Mouse (Mus musculus): Measurements from ENCODE around the gene Cnksr3. TPM values are rescaled to one million over a fixed set of nuclear protein-coding genes. Genes with fewer than 3 reads are reported as not detected.

Gene Cnksr3
- total and polyA plus RNA-seq, 3 experiments, result not detected

DNA sequence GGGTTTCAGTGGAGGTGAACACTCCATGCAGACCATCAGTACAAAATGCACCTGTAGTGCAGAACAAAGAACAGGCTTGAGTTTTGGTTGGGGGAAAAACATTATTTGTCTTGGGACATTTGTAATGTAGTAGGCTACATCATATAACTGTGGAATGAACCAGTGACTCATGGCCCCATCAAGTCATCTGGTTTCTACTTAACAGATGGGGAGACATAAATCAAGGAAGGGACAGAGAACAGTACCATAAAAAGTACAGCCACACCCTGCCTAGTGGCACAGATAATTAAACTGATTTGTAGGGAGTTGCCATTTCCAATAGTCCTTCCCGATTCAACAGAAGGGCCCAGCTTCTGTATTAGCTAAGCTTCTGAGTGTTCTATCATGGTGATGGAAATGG lies 98.9 kb downstream of the Cnksr3 start:
- TF ChIP-seq TAL1 (conservative IDR thresholded peaks at IDR 0.05; ENCODE audit: low read depth, low read length) (no peak), CTCF (IDR thresholded peaks at IDR 0.05; ENCODE audit: low read depth, low read length) (no peak), POLR2AphosphoS5 (IDR thresholded peaks at IDR 0.05; ENCODE audit: insufficient replicate concordance, low read depth, low read length) (no peak), GATA1 (IDR thresholded peaks at IDR 0.05; ENCODE audit: borderline replicate concordance, low read length) (no peak), GATA2 (IDR thresholded peaks at IDR 0.05; ENCODE audit: borderline replicate concordance, low read depth, low read length) (no peak)
- H3K36me3 ChIP-seq (replicated peaks), result no peaks in the 10 kb centered on the region
- H3K9me3 ChIP-seq (replicated peaks), result no peaks in the 10 kb centered on the region
- no peak overlapping the region for H3K4me3 ChIP-seq (ENCODE audit: low read depth, low read length)
- H3K27me3 ChIP-seq (ENCODE audit: insufficient read depth, low read length), result no peaks in the 10 kb centered on the region
- DNase-seq (ENCODE audit: low spot score) (no peak), ATAC-seq (ENCODE audit: extremely low read depth, insufficient number of reproducible peaks, low FRiP score, poor library complexity, severe bottlenecking) (no peak)
- H3K4me1 ChIP-seq (ENCODE audit: insufficient read depth, low read depth, low read length), result no peaks in the 10 kb centered on the region

- DNase-seq (ENCODE audit: low spot score) (no peak), ATAC-seq (ENCODE audit: extremely low read depth, insufficient number of reproducible peaks, low FRiP score, poor library complexity, severe bottlenecking) (no peak)
- TF ChIP-seq POLR2AphosphoS5 (IDR thresholded peaks at IDR 0.05; ENCODE audit: insufficient replicate concordance, low read depth, low read length) (no peak), GATA2 (IDR thresholded peaks at IDR 0.05; ENCODE audit: borderline replicate concordance, low read depth, low read length) (no peak), TAL1 (conservative IDR thresholded peaks at IDR 0.05; ENCODE audit: low read depth, low read length) (no peak), GATA1 (IDR thresholded peaks at IDR 0.05; ENCODE audit: borderline replicate concordance, low read length) (no peak), CTCF (IDR thresholded peaks at IDR 0.05; ENCODE audit: low read depth, low read length) (no peak)
- H3K27me3 ChIP-seq (ENCODE audit: insufficient read depth, low read length), result no peaks in the 10 kb centered on the region
- H3K36me3 ChIP-seq (replicated peaks), result no peaks in the 10 kb centered on the region
- H3K9me3 ChIP-seq (replicated peaks), result no peaks in the 10 kb centered on the region
- H3K4me1 ChIP-seq (ENCODE audit: insufficient read depth, low read depth, low read length), result no peaks in the 10 kb centered on the region
- H3K4me3 ChIP-seq (ENCODE audit: low read depth, low read length), result no peak overlapping the region
Measured at GRCm38 (mm10) chr10:7111462-7112000, 100.5 kb downstream of the Cnksr3 start.

- Histone ChIP-seq H3K4me3 (ENCODE audit: low read depth, low read length) (no peak overlapping the region), H3K27me3 (ENCODE audit: insufficient read depth, low read length) (no peaks in the 10 kb centered on the region), H3K9me3 (replicated peaks) (peaks cover 3% of the 10 kb centered on the region), H3K4me1 (ENCODE audit: insufficient read depth, low read depth, low read length) (no peaks in the 10 kb centered on the region), H3K36me3 (replicated peaks) (no peaks in the 10 kb centered on the region)
- no peak for DNase-seq (ENCODE audit: low spot score)
- ATAC-seq (ENCODE audit: extremely low read depth, insufficient number of reproducible peaks, low FRiP score, poor library complexity, severe bottlenecking), result no peak
- TF ChIP-seq CTCF (IDR thresholded peaks at IDR 0.05; ENCODE audit: low read depth, low read length), result no peak
Measured at GRCm38 (mm10) chr10:7103872-7104271, 108.2 kb downstream of the Cnksr3 start.

DNA sequence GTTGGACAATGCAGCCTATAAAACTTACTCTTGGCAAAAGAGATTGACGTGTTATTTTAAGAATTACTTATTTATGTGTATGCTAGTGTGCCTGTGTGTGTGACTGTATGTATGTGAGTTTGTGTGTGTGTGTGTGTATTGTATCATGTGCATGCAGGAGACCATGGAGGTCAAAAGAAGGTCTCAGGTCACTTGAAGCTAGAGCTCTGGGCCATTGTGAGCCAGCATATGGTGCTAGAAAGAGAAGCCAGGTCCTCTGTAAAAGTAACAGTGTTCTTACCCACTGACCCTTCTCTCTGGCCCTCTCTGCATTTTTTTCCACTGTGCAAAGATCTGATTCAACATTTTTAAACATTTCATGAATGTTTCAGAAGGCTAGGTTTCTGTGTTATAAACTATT lies 134.1 kb downstream of the Cnksr3 start:
- TF ChIP-seq GATA2 (IDR thresholded peaks at IDR 0.05; ENCODE audit: borderline replicate concordance, low read depth, low read length) (no peak), TAL1 (conservative IDR thresholded peaks at IDR 0.05; ENCODE audit: low read depth, low read length) (no peak), CTCF (IDR thresholded peaks at IDR 0.05; ENCODE audit: low read depth, low read length) (no peak)
- no peaks in the 10 kb centered on the region for H3K9me3 ChIP-seq (replicated peaks)

DNA sequence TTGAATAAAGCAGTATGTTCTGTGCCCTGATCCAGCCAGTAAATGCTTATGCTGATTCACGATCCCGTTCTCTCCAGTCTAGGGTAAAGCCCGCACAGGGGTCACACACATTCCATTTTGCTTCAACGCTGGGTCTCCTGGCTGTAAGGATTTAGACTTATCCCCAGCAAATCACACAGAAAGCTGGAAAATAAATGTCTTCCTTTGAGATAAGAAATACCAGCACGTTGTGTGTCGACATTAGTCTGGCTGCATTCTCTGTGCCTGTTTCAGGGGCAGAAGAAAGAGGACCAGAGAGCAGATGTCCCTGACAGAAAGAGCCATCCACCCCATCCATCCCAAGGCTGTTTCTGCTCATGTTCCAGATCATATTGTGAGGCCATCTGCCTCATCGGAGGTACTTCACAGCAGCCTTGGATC lies 134.6 kb downstream of the Cnksr3 start:
- Histone ChIP-seq H3K36me3 (replicated peaks) (no peaks in the 10 kb centered on the region), H3K4me3 (ENCODE audit: low read depth, low read length) (no peak overlapping the region), H3K9me3 (replicated peaks) (no peaks in the 10 kb centered on the region), H3K4me1 (ENCODE audit: insufficient read depth, low read depth, low read length) (no peaks in the 10 kb centered on the region), H3K27me3 (ENCODE audit: insufficient read depth, low read length) (no peaks in the 10 kb centered on the region)
- ATAC-seq (ENCODE audit: extremely low read depth, insufficient number of reproducible peaks, low FRiP score, poor library complexity, severe bottlenecking) (no peak), DNase-seq (ENCODE audit: low spot score) (no peak)
- TF ChIP-seq CTCF (IDR thresholded peaks at IDR 0.05; ENCODE audit: low read depth, low read length), result no peak
- no peak for TF ChIP-seq GATA1 (IDR thresholded peaks at IDR 0.05; ENCODE audit: borderline replicate concordance, low read length)
- no peak for TF ChIP-seq TAL1 (conservative IDR thresholded peaks at IDR 0.05; ENCODE audit: low read depth, low read length)
- TF ChIP-seq GATA2 (IDR thresholded peaks at IDR 0.05; ENCODE audit: borderline replicate concordance, low read depth, low read length), result no peak
- TF ChIP-seq POLR2AphosphoS5 (IDR thresholded peaks at IDR 0.05; ENCODE audit: insufficient replicate concordance, low read depth, low read length), result no peak

More for the DNA sequence above, 134.1 kb downstream of the Cnksr3 start:
- Histone ChIP-seq H3K4me3 (ENCODE audit: low read depth, low read length) (no peak overlapping the region), H3K27me3 (ENCODE audit: insufficient read depth, low read length) (no peaks in the 10 kb centered on the region), H3K4me1 (ENCODE audit: insufficient read depth, low read depth, low read length) (no peaks in the 10 kb centered on the region), H3K36me3 (replicated peaks) (no peaks in the 10 kb centered on the region)
- no peak for ATAC-seq (ENCODE audit: extremely low read depth, insufficient number of reproducible peaks, low FRiP score, poor library complexity, severe bottlenecking)
- DNase-seq (ENCODE audit: low spot score), result no peak

DNA sequence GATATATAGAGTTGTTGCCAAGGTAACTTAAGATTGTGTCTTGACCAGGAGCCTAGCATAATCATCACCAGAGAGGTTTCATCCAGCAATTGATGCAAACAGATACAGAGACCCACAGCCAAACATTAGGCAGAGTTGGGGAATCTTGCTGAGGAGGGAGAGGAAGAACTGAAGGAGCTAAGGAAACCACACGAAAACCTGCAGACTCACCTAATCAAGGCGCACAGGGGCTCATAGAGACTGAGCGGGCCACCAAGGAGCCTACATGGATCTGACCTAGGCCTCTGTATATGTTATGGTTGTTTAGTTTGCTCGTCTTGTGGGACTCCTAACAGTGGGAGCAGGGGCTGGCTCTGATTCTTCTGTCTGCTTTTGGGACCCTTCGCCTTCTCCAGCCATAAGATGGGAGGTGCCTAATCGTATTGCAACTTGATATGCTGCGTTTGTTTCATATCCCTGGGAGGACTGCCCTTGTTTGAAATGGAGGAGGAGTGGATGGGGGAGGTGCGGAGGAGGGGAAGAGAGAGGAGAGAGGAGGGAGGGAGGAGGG lies 135.3 kb downstream of the Cnksr3 start:
- ATAC-seq (ENCODE audit: extremely low read depth, insufficient number of reproducible peaks, low FRiP score, poor library complexity, severe bottlenecking) (no peak), DNase-seq (ENCODE audit: low spot score) (no peak)
- Histone ChIP-seq H3K27me3 (ENCODE audit: insufficient read depth, low read length) (no peaks in the 10 kb centered on the region), H3K9me3 (replicated peaks) (no peaks in the 10 kb centered on the region), H3K4me1 (ENCODE audit: insufficient read depth, low read depth, low read length) (no peaks in the 10 kb centered on the region), H3K36me3 (replicated peaks) (no peaks in the 10 kb centered on the region), H3K4me3 (ENCODE audit: low read depth, low read length) (no peak overlapping the region)
- TF ChIP-seq GATA2 (IDR thresholded peaks at IDR 0.05; ENCODE audit: borderline replicate concordance, low read depth, low read length) (no peak), TAL1 (conservative IDR thresholded peaks at IDR 0.05; ENCODE audit: low read depth, low read length) (no peak), POLR2AphosphoS5 (IDR thresholded peaks at IDR 0.05; ENCODE audit: insufficient replicate concordance, low read depth, low read length) (no peak), CTCF (IDR thresholded peaks at IDR 0.05; ENCODE audit: low read depth, low read length) (no peak), GATA1 (IDR thresholded peaks at IDR 0.05; ENCODE audit: borderline replicate concordance, low read length) (no peak)

All from G1E (cell line).